Mouse (Mus musculus): ENCODE data around the gene Sod3. TPM values are rescaled to one million over a fixed set of nuclear protein-coding genes. Genes with fewer than 3 reads are reported as not detected.

The Sod3 gene
- polyA plus RNA-seq, 1 experiment from 2014 or later: 0.67 TPM

DNA sequence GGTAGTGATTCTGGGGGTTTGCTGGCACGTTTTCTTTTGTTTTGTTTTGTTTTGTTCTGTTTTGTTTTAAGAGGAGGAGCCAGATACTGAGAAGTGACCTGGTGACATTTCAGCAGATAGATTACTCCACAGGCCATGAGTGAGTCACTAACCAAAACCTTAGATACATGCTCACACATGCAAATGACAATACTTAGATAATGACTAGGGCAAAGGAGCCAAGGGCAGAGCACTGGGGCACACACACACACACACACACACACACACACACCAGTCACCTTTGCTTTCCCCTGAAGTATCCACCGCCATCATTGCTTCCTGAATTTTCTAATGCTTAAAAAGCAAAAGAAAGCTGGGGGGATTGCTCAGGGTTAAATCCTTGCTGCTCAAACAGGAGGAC, 52.9 kb downstream of the Sod3 start:
- no peak overlapping the region for H3K27ac ChIP-seq
- H3K9ac ChIP-seq: no peak overlapping the region
- H3K4me2 ChIP-seq: no peak overlapping the region
- H3K4me1 ChIP-seq: no peaks in the 10 kb centered on the region
- no peak for ATAC-seq (ENCODE audit: borderline replicate concordance, extremely low read depth, low FRiP score, low TSS enrichment)
- H3K36me3 ChIP-seq: no peaks in the 10 kb centered on the region
- WGBS: 68% methylated on average over 2 of the region's 2 CpGs
- no peaks in the 10 kb centered on the region for H3K9me3 ChIP-seq
- H3K27me3 ChIP-seq: no peaks in the 10 kb centered on the region
- no peak overlapping the region for H3K4me3 ChIP-seq

Other genes with a start within 250 kb of the Sod3 start
- 166 and 171 TPM in 2 replicates for gene Dhx15, start 173.3 kb upstream of the Sod3 start, polyA plus RNA-seq (2015; fragmentation: Nextera tagmentation; extraction: Ambion mirVana)
- gene Ccdc149, start 107.7 kb downstream of the Sod3 start, polyA plus RNA-seq (2015; fragmentation: Nextera tagmentation; extraction: Ambion mirVana): 3.3 TPM in 2 replicates
- 2.1 and 2.2 TPM in 2 replicates for gene Lgi2, start 202.7 kb downstream of the Sod3 start, polyA plus RNA-seq (2015; fragmentation: Nextera tagmentation; extraction: Ambion mirVana)